8 mouse cellular contexts compared by ENCODE assay signal in the genomic region with DNA sequence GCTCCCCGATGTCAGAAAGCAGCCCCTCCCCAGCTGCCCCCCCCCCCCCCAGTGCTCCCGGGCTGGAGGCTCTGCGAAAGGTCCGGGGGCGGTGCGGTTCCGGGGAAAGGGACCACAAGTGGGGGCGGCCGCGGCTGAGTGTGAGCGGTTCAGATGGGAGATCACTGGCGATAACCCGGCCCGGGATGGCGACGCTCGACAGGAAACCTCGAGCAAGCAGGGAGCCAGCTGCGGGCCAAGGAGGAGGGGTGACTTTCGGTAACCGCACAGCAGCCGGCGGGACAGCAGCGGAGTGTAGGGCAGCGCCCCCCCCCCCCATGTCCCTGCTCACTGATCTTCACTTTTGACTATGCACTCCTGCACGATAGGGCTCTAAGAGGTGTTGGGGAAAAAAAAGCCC. TPM values are rescaled to one million over a fixed set of nuclear protein-coding genes. Genes with fewer than 3 reads are reported as not detected.
A peak's percentile ranks its signal among the peaks of the same experiment; 100 is the strongest.
DNase-seq lines count a peak whose midpoint lies in the region; ATAC-seq and TF ChIP-seq lines count a peak whose summit lies in the region.

No protein-coding gene starts in this region.

- peak overlapping the region; percentile 65 for H3K9ac ChIP-seq in limb, embryonic 12.5 days (replicated peaks)
- peak overlapping the region; percentile 67 for H3K9ac ChIP-seq in midbrain, embryonic 11.5 days (ENCODE audit: low read length)

- no peaks in the 10 kb centered on the region for H3K36me3 ChIP-seq in limb, embryonic 12.5 days
- no peaks in the 10 kb centered on the region for H3K36me3 ChIP-seq in midbrain, embryonic 11.5 days (ENCODE audit: control insufficient read depth, insufficient read depth, low read length)
- peaks cover 6% of the 10 kb centered on the region; the same call in 1 of the 2 replicates for H3K36me3 ChIP-seq in thymus, adult 2 months (ENCODE audit: control insufficient read depth, insufficient read depth, low read length)

- 0 out of 2 replicates have a peak, but pooled peaks have one; percentile 24 for TF ChIP-seq CTCF in thymus, adult 2 months (IDR thresholded peaks at IDR 0.05; ENCODE audit: borderline replicate concordance, control insufficient read depth, extremely low read depth, insufficient read depth, low read length, poor library complexity)

- under 1% methylated on average over 24 of the region's 26 CpGs for WGBS in limb, embryonic 12.5 days
- WGBS in midbrain, embryonic 11.5 days, result under 1% methylated on average over 25 of the region's 26 CpGs
- WGBS in thymus, adult 2 months, result under 1% methylated on average over 26 of the region's 26 CpGs

- peak overlapping the region; percentile 100 for H3K4me2 ChIP-seq in limb, embryonic 12.5 days
- peak overlapping the region; percentile 99 for H3K4me2 ChIP-seq in midbrain, embryonic 11.5 days

- peaks cover 72% of the 10 kb centered on the region for H3K27me3 ChIP-seq in limb, embryonic 12.5 days
- peaks cover 23% of the 10 kb centered on the region for H3K27me3 ChIP-seq in midbrain, embryonic 11.5 days (ENCODE audit: control insufficient read depth, insufficient read depth, low read length)
- H3K27me3 ChIP-seq in thymus, adult 2 months (ENCODE audit: control insufficient read depth, insufficient read depth, low read length), result no peaks in the 10 kb centered on the region

- peaks cover 53% of the 10 kb centered on the region for H3K4me1 ChIP-seq in limb, embryonic 12.5 days (replicated peaks)
- peaks cover 13% of the 10 kb centered on the region for H3K4me1 ChIP-seq in midbrain, embryonic 11.5 days (ENCODE audit: control insufficient read depth, insufficient read depth, low read length)
- peaks cover 64% of the 10 kb centered on the region for H3K4me1 ChIP-seq in thymus, adult 2 months (replicated peaks; ENCODE audit: control insufficient read depth, insufficient read depth, low read length)

- H3K27ac ChIP-seq in limb, embryonic 12.5 days, result no peak overlapping the region
- no peak overlapping the region for H3K27ac ChIP-seq in midbrain, embryonic 11.5 days (ENCODE audit: low read depth, low read length)
- H3K27ac ChIP-seq in thymus, adult 2 months (ENCODE audit: control insufficient read depth, insufficient read depth, low read length), result peak overlapping the region; percentile 98

- ATAC-seq in limb, embryonic 12.5 days (ENCODE audit: insufficient number of reproducible peaks, insufficient read depth, low FRiP score, low TSS enrichment, low read depth), result 0 out of 2 replicates have a peak, but pooled peaks have one; percentile 16
- ATAC-seq in midbrain, embryonic 11.5 days (ENCODE audit: low FRiP score), result peak; percentile 59

- H3K4me3 ChIP-seq in limb, embryonic 12.5 days (replicated peaks), result peak overlapping the region; percentile 53
- peak overlapping the region; percentile 47 for H3K4me3 ChIP-seq in midbrain, embryonic 11.5 days (ENCODE audit: low read depth, low read length)
- H3K4me3 ChIP-seq in thymus, adult 2 months (ENCODE audit: control insufficient read depth, insufficient read depth, low read length), result peak overlapping the region; percentile 59

- peak; percentile 50 for DNase-seq in embryo, embryonic 10 days (ENCODE audit: low spot score)
- DNase-seq in embryo, embryonic 9.5 days (ENCODE audit: extremely low spot score), result no peak
- peak; percentile 81 for DNase-seq in T-cell, adult 2 months (ENCODE audit: low spot score)
- DNase-seq in gastrocnemius, postnatal 25 days, result peak; percentile 42
- DNase-seq in midbrain, embryonic 11.5 days (ENCODE audit: low spot score, missing footprints), result peak; percentile 93
- peak; percentile 83 for DNase-seq in thymus, adult 2 months
- no peak for DNase-seq in layer of hippocampus, adult 18-20 months (ENCODE audit: low spot score in 2 of 2)

- peak; percentile 29; the same call in 1 of the 2 replicates for TF ChIP-seq POLR2A in thymus, adult 2 months (IDR thresholded peaks at IDR 0.05; ENCODE audit: control insufficient read depth, extremely low read depth, insufficient read depth, low read length, poor library complexity)

- no peaks in the 10 kb centered on the region for H3K9me3 ChIP-seq in limb, embryonic 12.5 days
- no peaks in the 10 kb centered on the region for H3K9me3 ChIP-seq in midbrain, embryonic 11.5 days (ENCODE audit: control insufficient read depth, low read length)

RNA-seq across cellular contexts. Expression of gene Cd247, which starts 56.5 kb away (rescaled TPM):
- total RNA-seq in gastrocnemius, postnatal 25 days (2021), result under 1 TPM; 0.43 to 0.70 TPM
- polyA plus RNA-seq in limb, embryonic 12.5 days (2016; fragmentation: Nextera tagmentation; extraction: Ambion mirVana), result 1.4 and 1.6 TPM in 2 replicates
- polyA plus RNA-seq in midbrain, embryonic 11.5 days (2014; fragmentation: Nextera tagmentation; extraction: Ambion mirVana), result 2.0 and 2.1 TPM in 2 replicates
- 559 and 663 TPM in 2 replicates for polyA plus RNA-seq in thymus, adult 2 months (2012; rRNA removed)
- total RNA-seq in layer of hippocampus, adult 18-20 months (2021), result not detected

Comparison
In these comparisons a context has a peak if more than half of its experiments do, and no peak if none do; other contexts are left out.
1. DNase-seq: peak in embryo, embryonic 10 days (single experiment), T-cell, adult 2 months (single experiment), gastrocnemius, postnatal 25 days (single experiment), midbrain, embryonic 11.5 days (single experiment) and thymus, adult 2 months (single experiment); none in embryo, embryonic 9.5 days (single experiment) and layer of hippocampus, adult 18-20 months (0 of 2).
2. RNA of gene Cd247, which starts 56.5 kb away (polyA plus RNA-seq): 559 to 663 TPM in thymus, adult 2 months; 2.0 to 2.1 TPM in midbrain, embryonic 11.5 days and 1.4 to 1.6 TPM in limb, embryonic 12.5 days; every median in the first group is over 100 times any median in the second.
3. Peak in every context shown above with its lines, with median percentiles within 50 percentile points of each other: H3K4me3 ChIP-seq.